Mouse (Mus musculus) heart, postnatal 0 days (tissue): ENCODE measurements at regions not wholly inside any gene's neighbourhood (a gene's known extent, or its start where the extent isn't known, plus 50 kb on each side); places are given as distances from the start of the nearest gene placed in this dataset.

Experiments
- CTCF ChIP-seq: IDR thresholded peaks from 2 replicates; pipeline ENCODE4 v1.5.1; 2016; ENCODE audit warnings: antibody characterized with exemption, control low read depth, low read depth
- EP300 ChIP-seq: IDR thresholded peaks from 2 replicates; pipeline ENCODE4 v1.6.1; 2016; ENCODE audit warnings: antibody characterized with exemption, low read depth

DNA sequence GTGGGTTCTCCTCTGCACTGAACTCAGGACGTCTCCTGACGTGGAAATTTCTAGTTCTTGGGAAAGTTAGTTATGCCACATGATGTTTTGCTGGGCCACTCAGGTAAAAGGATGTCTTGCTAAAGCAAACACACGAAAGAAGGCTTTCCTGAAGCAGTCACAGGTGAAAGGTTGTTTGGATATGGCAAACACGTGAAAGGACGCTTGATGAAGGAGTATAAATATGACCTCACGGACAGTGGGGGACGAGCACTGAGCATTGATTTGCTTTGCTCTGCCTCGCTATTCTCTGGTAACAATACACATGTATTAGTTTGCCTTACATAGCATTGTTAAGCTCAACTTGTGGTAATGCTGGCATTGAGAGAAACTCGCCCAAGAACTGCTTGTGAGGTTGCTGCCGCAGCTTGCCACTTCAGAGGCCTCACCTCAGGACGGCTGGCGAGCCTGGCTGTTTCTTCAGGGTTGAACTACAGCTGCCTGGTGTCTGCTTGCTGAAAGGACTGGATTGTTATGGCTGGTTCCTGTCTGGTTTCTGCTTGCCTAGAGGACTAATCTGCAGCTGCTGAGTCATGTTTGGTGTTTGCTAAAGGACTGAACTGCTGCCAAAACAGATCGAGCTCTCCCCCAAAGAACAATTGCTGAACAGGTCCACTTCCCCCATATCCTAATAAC lies 261.0 kb downstream of the Cdh26 start:
- no peak for TF ChIP-seq CTCF
- TF ChIP-seq EP300 = no peak
